Mouse (Mus musculus): ENCODE measurements around the gene Os9.

Os9 gene

DNA sequence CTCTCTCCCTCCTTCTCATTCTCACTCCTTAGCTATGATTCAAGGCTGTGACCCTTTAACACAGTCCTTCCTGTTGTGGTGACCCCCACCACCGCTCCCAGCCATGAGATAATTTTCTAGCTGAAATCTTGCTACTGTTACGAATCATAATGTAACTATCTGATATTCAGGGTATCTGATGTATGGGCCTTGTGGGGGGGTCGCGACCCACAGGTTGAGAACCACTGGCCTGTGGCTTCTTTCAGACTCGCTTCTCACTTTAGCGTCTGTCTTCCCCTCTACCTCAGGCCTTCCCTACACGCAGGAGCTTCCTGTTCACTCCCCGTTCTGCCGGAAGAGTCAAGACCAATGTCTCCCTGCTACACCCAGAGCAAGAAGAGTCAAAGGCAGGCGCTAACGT lies 2.5 kb downstream of the Os9 start:
- in situ Hi-C loops (cut with MboI, MseI): loop anchor here (5.0 kb wide), 1 partner anchor 54 kb away; no protein-coding TSS in a partner anchor

DNA sequence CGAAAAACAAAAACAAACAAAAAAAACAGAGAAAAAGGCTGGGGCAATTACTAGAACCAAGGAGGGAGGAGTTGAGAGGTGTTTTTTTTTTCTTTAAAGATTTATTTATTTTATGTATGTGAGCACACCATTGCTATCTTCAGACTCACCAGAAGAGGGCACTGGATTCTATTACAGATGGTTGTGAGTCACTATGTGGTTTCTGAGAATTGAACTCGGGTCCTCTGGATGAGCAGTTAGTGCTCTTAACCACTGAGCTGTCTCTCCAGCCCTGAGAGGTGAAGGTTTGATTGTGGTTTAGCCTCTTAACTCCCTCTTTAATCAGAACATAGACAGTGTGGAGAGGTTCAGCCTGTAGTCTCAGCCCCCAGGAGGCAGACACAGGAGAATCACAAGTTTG lies 5.9 kb downstream of the Os9 start:
- in situ Hi-C loops (cut with MboI, MseI): loop anchor here (5.0 kb wide), 1 partner anchor 57 kb away; no protein-coding TSS in a partner anchor

DNA sequence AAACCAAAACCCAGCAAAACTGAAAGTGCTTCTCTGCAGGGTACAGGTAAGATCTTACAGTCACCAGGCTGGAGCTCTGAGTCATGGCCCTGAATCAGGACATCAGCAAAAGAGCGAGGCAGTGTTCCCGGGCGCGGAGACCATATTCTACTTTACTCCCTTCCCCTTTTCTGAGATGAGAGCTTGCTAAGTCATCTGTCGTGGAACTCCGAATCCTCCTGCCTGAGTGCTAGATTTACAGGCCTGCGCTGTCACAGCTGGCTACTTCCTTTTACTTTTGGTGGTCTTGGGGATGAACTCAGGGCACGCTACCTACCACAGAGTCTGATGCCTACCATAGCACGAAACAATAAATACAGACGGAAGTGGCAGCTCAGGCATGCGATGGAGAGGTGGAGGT lies 6.5 kb downstream of the Os9 start:
- in situ Hi-C loops (cut with MboI, MseI): no loop called here

DNA sequence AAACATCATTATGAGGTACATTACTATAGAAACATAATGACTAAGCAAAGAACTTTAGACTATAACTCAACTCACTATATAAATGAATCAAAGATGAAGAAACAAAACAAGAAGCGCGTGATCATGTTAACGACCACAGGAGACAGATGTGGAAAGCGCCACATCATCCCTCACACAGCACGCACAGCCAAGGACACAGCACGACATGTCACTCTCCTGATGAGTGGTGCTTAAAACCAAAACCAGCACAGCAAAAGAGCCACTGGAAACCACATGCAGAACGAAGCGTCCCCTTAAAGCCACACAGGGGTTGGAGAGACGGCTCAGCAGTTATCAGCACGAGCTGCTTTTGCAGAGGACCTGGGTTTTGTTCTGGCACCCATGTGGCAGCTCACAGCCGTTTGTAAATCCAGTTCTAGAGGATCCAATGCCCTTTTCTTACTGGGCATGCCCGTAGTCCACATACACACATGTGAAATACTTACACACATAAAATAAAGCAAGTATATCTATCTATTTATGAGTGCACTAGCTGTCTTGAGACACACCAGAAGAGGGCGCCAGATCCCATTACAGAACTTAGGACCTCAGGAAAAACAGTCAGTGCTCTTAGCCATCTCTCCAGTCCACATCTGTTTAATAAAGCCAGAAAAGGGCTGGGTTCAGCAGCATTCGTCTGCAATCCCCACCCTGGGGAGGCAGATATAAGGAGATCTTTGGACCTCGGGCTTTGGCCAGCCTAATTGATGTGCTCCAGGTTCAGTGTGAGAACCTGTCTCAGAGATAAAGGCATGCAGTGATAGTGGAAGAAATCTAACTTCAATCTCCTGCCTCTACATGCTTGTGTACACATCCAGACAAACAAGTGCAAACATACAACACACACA lies 9.7 kb downstream of the Os9 start:
- in situ Hi-C loops (cut with MboI, MseI): no loop called here

DNA sequence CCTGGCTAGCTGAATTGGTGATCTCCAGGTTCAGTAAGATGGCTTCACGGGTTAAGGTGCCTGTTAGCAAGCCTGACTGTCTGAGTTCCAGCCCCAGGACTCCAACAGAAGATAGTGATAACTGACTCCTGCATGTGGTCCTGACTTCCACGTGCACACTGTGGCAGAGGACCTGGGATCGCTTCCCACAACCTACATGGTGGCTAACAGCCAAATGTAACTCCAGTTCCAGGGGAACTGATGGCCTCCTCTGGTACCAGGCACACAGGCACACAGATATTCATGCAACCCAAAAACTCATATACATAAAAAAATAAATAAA lies 12.7 kb downstream of the Os9 start:
- in situ Hi-C loops (cut with MboI, MseI): loop anchor here (5.0 kb wide), 1 partner anchor 36 kb away; the partner anchor contains the start of gene Tspan31

GRCm38 (mm10) chr10:127107563-127108261 lies 13.2 kb downstream of the Os9 start:
- in situ Hi-C loops (cut with MboI, MseI): loop anchor here (5.0 kb wide), 1 partner anchor 35 kb away; the partner anchor contains the start of gene Tspan31

- in situ Hi-C loops (cut with MboI, MseI): no loop called here
These were observed 17.3 kb downstream of the Os9 start for GRCm38 (mm10) chr10:127103631-127104030.

- in situ Hi-C loops (cut with MboI, MseI): no loop called here
These were observed 19.8 kb downstream of the Os9 start for GRCm38 (mm10) chr10:127101151-127101550.

GRCm38 (mm10) chr10:127100414-127100813 lies 20.5 kb downstream of the Os9 start:
- in situ Hi-C loops (cut with MboI, MseI): no loop called here

GRCm38 (mm10) chr10:127099868-127100267 lies 21.1 kb downstream of the Os9 start:
- in situ Hi-C loops (cut with MboI, MseI): no loop called here

DNA sequence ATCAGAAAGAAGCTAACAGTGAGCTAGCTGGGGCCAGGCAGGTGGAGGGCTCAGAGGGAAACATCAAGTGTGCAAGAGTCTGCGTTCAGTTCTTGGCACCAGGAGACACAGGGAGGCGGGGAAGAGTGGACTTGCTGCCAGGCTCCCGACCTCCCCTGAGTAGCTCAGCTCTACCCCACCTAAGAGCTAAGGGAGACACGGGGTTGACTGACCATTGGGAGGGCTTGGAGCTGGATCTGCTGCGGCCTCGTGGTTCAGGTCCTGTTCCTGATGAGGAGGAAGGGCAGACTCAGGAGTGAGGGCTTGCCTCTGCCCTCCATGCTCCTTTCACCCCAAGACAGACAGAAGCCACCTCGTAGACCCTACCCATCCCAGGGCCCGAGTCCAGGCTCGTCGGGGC lies 21.7 kb downstream of the Os9 start:
- in situ Hi-C loops (cut with MboI, MseI): no loop called here

DNA sequence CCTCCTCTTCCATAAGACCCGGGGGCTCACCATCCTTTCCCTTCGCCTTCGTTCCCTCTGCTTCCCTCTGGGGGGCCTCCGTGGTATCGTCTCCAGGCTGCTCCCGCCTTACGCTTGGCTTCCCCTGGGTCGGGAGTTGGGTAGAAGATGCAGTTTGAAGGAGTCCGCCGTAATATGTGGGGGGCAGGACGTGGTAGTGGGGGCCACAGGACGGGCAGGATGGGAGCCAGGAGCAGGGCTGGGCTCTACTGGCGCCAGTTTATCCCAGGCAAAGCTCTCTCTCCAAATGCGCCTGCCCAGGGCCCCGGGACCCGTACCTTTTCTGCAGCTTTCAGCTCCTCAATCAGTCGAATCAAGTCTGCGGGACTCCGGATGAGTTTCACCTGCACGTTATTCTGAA lies 22.4 kb downstream of the Os9 start:
- in situ Hi-C loops (cut with MboI, MseI): no loop called here

GRCm38 (mm10) chr10:127094382-127094802 lies 26.5 kb downstream of the Os9 start:
- in situ Hi-C loops (cut with MboI, MseI): no loop called here

DNA sequence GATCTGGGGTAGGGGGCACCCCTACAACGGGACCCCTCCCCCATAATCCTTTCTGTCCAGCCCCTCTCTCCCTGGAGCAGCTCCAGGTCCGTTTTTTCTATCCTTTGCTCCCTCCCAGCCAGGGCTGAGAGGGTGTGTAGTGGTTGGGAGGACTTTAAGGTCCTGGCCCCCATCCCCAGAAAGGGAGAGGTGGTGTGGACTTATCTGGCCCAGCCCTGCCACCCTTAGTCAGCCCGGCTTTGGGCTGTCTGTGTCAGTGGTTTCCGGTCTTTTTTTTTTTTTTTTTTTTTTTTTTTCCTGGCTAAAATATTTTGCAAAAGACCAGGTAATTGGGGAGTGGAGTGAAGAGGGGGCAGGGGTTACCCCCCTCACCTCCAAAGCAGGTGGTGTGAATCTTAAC lies 28.2 kb downstream of the Os9 start:
- in situ Hi-C loops (cut with MboI, MseI): no loop called here

DNA sequence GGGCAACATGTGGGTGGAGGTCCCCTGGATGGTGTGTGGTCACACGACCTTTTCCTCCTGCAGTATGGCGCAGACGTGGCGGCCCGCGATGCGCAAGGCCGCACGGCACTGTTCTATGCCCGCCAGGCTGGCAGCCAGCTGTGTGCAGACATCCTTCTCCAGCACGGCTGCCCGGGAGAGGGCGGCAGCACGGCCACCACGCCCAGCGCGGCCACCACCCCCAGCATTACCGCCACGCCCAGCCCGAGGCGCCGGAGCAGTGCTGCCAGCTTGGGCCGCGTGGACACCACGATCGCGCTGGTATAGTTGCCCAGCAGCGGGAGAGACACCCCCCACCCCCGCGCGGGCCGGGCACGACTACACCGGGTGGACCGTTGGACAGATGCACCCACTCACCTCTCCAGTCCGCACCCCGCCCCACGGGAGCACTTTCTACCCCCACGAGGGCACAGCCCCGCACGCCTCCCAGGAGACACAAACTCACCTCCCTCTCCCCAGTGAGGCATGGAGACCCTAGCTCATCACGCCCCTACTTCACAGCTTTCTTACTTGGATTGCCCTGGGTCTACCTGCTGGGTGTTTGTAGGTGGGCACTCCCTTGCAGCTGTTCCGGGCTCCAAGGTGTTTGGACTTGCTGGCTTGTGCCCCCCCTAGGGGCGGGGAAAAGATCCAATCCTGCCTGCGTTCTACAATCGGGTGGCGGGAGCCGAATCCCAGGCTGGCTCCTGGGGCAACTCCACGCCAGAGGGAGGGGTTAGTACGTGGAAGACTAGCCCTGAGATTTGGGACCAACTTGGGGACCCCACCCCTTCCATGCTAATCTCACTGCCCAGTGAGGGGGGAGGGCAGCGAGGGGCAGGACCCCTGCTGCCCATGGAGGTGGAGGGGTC lies 29.2 kb downstream of the Os9 start:
- in situ Hi-C loops (cut with MboI, MseI): no loop called here

GRCm38 (mm10) chr10:127090560-127091411 lies 30.1 kb downstream of the Os9 start:
- in situ Hi-C loops (cut with MboI, MseI): no loop called here

DNA sequence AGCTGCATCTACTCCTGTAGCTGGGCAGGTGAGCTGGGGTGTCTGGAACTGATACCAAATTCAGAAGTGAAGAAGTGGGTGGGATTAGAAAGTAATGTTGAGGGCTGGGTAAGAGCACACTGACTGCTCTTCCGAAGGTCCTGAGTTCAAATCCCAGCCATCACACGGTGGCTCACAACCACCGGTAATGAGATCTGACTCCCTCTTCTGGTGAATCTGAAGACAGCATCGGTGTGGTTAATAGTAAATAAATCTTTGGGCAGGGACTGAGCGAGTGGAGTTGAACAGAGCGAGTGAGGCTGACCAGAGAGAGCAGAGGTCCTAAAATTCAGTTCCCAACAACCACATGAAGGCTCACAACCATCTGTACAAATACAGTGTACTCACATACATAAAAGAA lies 35.3 kb downstream of the Os9 start:
- in situ Hi-C loops (cut with MboI, MseI): no loop called here

- in situ Hi-C loops (cut with MboI, MseI): no loop called here
These were observed 35.9 kb downstream of the Os9 start for GRCm38 (mm10) chr10:127085052-127085451.

DNA sequence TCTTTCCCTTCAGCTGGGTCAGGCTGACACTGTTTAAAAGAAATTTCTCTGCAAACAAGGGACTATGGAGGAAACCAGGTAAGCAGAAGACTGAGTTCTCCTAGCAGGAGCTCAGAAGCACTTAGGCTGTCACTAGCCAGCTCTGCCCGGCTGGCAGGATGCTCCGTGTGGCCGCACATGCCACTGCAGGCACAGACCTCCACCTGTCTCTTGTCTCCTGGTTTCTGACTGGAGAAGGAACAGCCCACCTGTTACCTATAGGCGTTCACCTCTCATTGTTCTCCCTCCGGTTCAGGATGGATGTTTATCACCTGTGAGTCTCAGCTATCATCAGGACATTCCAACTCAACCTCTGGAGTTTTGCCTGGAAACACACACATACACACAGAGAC lies 37.0 kb downstream of the Os9 start:
- in situ Hi-C loops (cut with MboI, MseI): no loop called here

- in situ Hi-C loops (cut with MboI, MseI): no loop called here
These were observed 37.5 kb downstream of the Os9 start for GRCm38 (mm10) chr10:127083292-127083914.
